Mouse (Mus musculus): Measurements from ENCODE around the gene Clnk.

DNA sequence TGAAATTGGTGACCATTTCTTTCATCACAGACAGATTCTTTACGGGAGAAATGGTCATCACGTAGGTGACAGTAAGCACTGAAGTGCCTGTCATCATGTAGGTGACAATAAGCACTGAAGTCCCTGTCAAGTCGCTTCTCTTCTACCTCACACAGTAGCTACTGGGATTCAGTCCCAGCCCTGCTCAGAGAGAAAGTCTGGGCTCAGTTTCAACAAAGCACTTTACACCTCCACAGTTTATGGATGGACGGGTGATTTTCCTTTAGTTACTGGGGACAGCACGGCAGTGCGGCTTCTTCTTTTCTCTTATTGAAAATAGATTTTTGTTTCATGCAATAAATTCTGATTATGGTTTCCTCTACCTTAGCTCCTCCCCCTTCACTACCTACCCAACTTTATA lies 49.3 kb downstream of the Clnk start:
- TF ChIP-seq POLR2A (IDR thresholded peaks at IDR 0.05; ENCODE audit: extremely low read depth, insufficient read depth, low read length) (no peak), CTCF (IDR thresholded peaks at IDR 0.05; ENCODE audit: extremely low read depth, insufficient read depth, low read length) (no peak)

All from cortical plate, adult 2 months (tissue).